Mouse (Mus musculus) embryo, embryonic 11.5 days (tissue): ENCODE data around the gene Gm45837.
A peak's percentile ranks its signal among the peaks of the same experiment; 100 is the strongest.

ENCODE experiments used
- DNase-seq: peaks from one replicate; pipeline ENCODE4 v3.0.0-alpha.2; 2012; ENCODE audit warnings: low read depth, low spot score

The Gm45837 gene

DNA sequence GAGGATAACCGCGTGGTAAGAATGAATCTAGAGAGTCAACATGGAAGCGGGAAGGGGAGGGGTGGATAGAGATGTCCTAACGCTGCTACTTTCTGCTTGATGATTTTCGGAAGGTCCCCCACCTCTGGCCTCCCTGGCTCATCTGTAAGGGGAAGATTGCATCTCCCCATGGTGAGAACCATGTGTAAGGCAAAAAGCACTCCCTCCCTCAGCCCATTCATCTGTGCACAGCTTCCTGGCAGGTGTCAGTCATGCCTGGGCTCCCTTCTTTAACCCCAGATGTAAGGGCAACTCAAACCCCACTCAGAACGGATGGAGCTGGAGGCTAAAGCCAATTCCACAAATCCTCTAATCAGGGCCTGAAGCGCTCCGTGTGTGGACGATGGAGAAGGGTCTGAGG is 89.0 kb downstream of the Gm45837 start:
- no peak for DNase-seq

DNA sequence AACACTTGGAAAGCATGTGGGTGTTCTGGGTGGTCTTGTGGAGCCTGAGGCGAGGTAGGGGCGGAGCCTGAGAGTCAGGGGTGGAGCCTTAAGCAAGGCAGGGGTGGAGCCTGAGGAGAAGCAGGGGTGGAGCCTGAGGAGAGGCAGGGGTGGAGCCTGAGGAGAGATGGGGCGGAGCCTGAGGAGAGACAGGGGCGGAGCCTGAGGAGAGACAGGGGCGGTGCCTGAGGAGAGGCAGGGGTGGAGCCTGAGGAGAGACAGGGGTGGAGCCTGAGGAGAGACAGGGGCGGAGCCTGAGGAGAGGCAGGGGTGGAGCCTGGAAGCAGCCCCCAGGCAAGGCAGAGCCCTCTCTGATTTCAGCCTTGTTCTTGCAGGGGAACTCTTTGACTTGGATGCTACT is 90.5 kb downstream of the Gm45837 start:
- DNase-seq = no peak

DNA sequence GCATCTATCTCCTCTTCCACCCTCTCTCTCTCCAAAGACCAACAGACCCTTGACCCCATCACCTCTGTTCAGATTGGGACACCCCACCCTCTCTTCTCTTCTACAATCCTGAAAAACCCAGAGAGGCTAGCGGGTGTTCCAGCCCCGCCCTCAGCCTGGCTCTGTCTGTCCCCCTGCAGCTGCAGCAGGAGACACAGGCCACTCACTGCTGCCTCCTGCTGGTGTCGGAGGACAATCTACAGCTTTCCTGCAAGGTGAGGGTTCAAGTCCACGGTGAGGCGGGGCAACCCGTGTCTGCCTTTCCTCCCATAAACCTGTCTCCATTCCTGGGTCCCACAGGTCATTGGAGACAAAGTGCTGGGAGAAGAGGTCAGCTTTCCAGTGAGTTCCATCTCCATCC is 91.0 kb downstream of the Gm45837 start:
- no peak for DNase-seq

DNA sequence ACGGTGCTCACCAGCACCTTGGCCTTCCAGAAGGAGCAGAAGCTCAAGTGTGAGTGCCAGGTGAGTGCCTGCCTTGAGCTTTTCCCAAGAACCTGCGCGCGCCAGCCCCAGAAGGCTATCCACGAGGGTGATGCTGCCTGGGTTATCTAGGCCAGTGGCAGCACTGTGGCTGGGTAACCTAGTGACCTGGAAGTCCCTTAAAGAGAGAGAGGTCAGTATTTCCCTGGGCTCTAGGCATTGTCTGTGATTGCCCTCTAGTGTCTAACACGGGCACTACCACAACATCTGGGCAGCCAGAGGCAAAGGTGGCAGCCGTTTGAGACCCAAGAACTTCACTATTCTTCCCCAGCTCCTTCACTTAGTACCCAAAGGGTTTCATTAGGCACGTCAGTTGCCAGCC is 92.7 kb downstream of the Gm45837 start:
- peak; percentile 45 for DNase-seq

DNA sequence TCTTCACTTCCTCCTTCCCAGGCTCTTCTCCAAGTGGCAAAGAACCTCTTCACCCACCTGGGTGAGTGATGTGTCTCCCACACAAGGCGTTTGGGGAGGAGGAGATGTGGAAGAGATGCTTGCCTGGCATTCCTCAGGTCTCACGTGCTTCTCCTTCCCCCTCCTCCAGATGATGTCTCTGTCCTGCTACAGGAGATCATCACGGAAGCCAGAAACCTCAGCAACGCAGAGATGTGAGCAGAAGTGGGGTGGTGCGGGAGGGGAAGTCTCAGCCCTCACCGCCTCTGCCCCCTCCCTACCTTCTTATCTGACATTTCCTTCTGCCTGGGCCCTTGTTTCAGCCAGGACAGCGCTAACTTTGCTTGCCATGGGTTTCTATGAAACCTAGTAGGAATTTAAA is 93.1 kb downstream of the Gm45837 start:
- DNase-seq = no peak

DNA sequence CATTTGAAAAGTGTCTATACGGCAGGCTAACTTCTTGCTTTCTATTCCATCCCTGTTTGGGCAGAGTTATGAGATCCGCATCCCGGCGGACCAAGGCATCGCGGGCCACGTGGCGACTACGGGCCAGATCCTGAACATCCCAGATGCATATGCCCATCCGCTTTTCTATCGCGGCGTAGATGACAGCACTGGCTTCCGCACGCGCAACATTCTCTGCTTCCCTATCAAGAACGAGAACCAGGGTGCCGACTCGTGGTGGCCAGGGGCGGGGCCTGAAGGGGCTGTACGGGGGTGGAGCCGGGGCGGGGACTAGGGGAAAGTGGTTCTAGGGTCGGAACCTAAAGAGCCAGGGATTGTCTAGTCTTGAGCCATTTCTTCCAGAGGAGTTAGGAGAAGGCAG is 93.8 kb downstream of the Gm45837 start:
- DNase-seq = peak; percentile 4

DNA sequence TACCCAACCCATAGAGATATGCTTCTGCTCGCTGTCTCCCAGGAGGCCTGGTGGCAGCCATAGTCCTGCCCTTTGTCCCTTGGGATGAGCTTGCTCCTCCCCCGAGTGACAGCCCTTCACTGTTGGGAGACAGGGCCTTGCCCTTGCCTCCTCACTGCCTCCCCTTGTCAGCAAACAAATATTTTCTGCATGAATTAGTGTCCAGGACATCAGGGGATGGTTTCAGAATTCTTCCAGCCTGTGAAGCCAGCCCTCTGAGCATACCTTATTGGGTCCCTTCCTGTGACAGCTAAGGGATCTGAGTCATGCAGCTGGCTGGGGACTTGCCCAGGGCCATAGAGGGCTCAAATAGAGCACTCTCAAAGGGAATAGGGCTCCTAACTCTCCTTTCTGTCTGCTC is 98.5 kb downstream of the Gm45837 start:
- no peak for DNase-seq

DNA sequence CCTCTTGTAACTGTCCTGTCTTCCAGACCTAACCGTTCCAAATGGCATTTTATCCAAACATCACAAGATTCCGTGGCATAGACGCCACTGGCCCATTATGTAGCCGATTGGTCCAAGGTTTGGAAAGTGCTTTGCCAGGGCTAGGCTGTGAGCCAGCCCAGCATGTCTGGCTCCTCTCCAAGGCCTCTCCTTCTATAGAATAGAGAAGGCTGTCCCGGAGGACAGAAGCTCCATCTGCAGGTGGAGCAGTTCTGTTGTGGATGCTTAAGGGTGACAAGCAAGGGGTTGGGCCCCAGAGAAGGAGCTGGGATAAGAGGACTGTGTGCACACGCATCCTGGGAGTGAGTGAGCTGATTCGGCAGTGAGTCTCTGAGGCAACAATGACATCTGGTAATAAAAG is 103.0 kb downstream of the Gm45837 start:
- no peak for DNase-seq

DNA sequence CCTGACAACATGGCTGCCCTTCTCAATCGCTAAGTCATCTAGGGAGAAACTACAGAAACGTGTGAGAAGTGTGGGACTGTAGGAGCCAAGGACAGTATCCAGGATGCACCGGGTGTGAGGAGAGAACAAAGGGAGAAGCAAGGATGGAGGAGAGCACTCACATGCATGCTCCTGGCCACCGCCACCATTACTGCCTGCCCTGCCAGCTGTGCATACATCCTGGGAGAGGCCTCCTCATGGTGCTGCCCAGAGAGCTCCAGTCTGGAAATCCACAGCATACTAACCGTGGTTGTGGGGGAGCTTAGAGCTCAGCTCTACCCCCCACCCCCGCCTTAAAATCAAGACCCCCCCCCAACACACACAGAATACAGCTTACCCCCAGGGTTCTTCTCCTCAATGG is 104.1 kb downstream of the Gm45837 start:
- DNase-seq = no peak

DNA sequence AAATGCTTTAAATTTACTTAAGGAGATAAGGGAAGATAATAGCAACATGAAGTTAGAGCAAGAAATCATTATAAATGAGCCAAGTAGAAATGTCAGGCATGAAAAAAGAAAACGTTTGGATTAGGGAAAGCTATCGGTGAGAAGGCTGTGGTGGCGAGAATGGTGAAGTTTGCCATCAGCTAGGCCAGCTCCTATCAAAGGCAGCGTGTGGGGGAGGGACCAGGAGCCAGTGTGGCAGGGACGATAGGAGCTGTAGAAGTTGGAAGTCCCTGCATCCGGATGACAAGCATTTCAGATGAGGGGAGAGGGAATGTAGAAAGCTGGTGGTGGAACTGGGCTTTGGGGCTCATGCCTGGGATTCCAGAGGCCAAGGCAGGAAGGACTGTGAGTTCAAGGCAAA is 104.6 kb downstream of the Gm45837 start:
- DNase-seq = no peak

DNA sequence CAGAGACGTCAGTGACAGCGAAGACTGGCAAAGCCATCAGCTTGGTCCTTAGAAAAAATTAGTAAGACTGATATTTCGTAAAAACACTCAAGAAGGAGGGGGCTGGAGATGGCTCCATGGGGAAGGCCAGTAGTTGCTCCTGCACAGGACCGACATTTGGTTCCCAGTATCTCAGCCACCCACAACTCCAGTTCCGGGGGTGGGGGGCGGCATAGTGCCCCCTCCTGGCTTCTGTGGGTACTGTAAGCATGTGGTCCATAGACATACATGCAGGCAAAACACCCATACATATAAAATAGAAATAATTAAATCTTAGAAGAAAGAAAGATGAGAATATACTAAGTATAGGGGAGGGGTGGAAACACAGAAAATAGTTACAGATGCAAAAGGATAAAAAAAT is 105.8 kb downstream of the Gm45837 start:
- DNase-seq = no peak

DNA sequence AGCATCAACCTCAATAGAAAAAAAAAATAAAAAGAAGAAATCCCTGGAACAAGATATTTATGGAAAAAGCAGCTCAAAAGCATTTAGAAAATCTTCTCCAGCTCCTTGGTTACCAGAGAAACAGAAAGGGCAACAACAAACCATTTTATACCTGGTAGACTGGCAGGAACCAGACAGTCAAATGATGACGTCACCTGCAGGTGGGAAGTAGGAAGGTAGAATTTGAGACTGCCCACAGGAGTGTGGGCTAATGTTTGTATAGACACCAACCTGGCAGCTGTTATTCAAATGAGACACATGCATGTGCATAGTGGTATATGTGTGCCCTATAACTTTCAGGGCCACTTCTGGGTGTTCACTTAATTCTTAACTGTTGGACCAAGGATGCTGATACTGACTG is 111.0 kb downstream of the Gm45837 start:
- no peak for DNase-seq

DNA sequence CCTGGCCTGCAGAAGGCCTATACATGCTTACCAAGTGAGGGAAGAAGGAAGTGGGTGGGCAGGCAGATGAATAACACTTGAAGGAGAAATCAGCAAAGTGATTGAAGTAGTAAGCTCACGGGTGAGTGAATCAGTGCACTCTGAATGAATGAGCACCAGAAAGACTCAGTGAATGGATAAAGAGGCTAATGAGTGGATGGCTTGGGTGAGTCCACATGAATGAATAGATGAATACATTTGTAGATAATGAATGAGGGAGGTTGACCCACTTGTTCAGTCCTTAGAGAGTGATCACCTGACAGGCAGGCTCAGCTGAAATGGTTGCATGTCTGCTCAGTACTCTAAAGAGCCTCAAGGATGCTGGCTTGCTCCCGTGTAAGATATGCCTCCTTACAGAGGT is 112.5 kb downstream of the Gm45837 start:
- DNase-seq = no peak

DNA sequence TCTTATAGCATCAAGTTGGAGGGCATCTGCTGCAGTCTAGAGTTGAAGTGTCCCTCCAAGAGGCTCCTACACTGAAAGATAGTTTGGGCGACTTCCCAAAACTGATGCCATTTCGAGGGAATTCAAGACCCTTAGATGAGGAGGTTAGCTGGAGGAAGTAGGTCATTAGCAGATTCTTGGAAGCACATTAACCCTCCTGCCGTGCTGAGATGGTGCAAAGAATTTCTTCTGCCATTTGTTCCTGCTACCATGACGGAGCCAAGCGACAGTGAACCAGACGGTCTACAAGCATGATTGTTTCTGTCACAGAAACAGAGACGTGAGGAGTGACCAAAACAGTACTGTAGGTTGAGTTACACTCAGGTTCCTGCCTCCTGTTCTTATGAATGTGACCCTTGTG is 115.8 kb downstream of the Gm45837 start:
- no peak for DNase-seq

DNA sequence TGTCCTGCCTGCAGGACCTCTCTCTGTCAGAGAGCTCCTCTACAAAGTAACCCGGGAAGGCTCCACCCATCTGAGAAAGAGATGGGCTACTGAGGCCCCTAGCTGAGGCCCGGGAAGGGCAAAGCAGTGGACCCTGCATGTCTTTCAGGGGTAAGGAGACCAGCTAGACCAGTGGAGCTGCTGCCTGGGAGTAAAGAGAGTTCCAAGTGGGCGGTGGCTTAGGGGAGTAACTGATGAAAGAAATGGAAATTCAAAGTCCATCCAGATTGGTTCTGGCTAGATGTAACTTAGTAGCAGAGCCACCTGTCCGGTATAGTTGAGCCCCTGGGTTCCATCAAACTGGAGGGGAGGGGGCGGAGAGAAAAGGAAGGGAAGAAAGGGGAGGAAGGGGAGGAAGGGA is 123.7 kb downstream of the Gm45837 start:
- no peak for DNase-seq

DNA sequence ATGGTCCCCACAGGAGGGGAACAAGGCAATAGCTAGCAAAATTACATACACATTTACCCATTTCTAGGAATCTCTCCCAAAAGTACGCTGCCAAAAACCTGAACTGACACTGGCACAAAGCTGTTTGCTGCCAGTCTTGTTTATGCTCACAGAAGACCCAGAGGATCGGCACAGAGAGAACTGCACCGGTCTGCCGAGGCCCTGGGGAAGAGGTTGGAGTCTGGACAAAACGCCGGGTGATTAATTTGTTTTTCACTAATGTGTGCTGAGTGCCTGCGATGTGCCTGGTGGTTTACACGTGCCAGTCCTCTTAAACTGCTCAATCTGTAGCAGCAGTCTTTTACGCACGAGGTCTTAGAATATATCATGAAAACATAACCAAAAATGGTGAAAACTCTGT is 124.4 kb downstream of the Gm45837 start:
- DNase-seq = no peak

DNA sequence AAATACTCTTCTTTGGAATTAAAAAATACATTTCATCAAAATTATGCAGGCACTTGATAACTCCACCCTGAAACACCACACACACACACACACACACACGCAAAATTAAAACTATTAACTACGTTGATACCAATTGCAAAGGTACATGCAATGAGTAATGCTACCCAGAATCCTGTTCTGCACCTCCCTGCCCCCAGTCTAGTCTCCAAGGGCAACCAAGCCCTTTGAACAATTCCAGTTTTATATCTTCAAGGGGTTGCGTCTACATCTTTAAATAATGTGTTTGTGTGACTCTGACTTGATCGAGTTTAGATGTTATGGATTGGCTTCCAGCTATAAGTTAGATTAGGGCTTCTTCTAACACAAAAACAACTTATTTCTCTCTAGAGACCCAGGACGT is 124.8 kb downstream of the Gm45837 start:
- DNase-seq = no peak

DNA sequence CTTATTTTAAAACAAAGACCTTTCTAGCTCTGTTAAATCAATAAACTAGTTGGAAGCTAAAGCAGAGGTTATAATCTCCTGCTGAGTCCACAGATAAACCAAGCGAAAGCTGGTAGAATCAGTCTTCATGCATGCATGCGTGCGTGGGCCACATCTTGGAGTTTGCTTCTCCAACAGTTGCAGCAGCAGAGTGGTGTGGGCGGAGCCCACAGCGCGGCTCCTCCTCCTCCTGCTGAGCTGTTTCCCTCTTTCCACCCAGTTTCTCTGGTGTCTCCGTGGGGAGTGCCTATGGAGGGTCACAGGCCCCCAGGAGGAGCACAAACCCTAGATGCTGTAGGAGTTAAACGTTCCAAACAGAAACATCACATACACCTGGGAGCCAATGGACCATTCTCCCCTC is 126.9 kb downstream of the Gm45837 start:
- DNase-seq = no peak

DNA sequence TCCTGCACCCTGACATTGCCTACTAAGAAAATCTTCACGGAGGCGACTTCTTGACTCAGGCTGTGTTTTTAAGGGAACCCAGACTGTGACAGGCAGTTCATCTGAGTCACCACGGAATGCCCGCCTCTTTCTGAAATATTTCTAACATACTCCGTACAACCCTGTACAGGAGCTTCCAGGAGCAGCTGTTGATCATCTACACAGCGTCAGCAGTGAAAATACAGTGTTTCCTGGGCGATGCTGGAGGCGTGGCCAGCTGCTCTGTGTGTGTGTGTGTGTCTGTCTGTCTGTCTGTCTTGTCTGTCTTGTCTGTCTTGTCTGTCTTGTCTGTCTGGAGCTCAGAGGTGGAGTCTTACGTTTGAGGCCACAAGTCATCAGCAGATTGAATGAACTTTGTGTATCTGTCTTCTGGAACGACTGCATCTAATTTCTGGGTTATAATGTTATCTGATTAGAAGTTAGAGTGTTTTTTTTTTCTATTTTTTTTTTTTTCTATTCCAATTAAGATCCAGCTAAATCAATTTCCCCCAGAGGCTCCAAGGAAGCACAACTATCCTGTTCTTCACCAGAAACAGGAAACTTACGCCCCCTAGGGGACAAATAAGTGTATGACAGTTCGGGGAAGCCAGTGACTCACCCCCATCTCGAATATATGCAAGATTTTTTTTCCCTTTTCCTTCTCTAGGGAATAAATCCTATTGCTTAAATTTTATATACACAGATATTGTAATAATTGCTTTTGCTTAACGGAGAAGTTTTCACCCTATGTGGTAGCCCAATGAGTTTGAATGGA is 127.7 kb downstream of the Gm45837 start:
- no peak for DNase-seq

DNA sequence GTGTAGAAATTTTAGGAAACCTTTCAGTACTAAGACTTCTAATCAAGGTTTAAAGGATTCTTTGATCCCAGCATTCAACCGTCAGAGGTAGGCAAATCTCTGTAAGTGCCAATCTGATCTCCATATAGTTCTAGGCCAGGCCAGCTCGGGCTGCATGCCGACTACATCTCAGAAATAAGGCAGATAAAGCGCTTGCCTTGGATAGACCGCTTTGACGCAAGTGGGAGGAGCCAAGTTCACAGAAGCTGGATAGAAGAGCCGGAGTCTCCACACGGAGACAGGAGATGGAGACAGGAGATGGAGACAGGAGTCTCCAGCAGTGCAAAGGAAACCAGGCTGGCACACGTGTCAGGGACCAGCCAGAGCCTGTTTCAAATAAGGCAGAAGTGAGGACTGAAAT is 129.1 kb downstream of the Gm45837 start:
- no peak for DNase-seq

DNA sequence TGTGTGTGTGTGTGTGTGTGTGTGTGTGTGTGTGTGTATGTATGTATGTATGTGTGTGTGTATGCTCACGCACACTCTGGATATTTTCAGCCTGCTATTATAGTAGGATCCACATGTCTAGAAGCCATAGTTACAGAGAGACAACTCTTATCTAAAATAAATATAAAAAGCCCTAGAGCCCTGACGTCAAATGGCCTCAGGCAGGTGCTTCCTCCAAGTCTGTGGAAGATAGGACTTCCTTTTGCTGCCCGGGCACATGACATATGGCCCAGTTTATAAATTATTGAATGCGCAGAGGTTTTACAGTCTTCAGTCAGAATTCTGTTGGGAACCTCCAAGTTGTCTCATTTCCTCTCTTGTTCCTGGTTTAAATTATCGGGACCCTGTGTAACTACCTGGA is 130.0 kb downstream of the Gm45837 start:
- no peak for DNase-seq

DNA sequence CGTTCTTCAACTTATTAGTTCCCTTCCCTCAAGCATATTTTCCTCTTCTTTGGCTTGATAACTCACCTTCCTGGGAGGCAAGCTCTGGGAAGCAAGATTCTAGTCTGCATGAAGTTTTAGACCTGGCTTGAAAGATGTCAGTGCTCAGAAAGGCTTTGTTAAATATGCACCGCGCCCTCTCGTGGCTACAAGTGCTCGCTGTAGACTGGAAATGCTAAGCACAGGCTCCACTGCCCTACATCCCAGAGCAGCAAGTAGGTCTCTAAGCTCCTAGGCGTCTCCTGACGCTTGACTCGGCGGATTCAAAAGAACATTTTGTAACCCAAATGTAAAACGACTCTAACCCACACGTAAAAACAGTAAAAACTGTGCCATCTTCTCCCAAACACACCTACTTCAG is 130.4 kb downstream of the Gm45837 start:
- DNase-seq = peak; percentile 71

DNA sequence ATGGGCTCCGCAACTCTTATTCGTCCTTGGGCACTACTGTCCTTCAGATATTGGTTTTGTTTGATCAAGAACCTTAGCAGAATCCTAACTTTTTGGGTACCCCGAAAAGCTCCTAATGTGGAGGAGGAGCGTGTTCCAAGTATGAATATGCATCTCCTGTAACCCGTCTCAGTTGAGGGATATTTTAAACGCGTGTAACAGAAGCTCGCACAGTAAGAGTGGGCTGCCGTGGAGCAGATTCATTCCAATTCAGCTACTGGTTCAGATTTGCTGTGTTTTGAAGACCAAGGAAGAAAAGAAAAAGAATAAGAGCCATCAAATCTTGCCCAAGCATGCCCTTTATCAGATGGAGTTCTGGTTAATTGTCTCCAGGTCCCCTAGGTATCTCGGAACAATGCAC is 131.0 kb downstream of the Gm45837 start:
- DNase-seq = no peak

DNA sequence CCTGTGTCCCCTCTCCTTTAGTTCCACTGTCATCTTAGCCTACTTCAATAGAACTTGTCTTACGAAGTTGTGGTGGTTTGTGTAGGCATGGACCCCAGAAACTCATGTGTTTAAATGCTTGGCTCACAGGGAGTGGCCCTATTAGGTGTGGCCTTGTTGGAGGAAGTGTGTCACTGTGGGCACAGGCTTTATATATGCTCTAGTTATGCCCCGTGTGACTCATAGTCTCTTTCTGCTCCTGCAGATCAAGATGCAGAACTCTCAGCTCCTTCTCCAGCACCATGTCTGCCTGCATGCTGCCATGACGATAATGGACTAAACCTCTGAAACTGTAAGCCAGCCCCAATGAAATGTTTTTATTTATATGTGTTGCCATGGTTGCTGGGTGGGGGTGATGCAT is 137.0 kb downstream of the Gm45837 start:
- no peak for DNase-seq
